Mouse (Mus musculus) monocyte, adult 2 months (primary cell): ENCODE measurements at regions not wholly inside any gene's neighbourhood (a gene's known extent, or its start where the extent isn't known, plus 50 kb on each side); places are given as distances from the start of the nearest gene placed in this dataset.

Experiments used
- DNase-seq, 2 experiments: peaks; one replicate each; pipeline ENCODE4 v3.0.0; 2022; ENCODE audit warnings: low spot score in 2 of 2, low read depth in 1 of 2

GRCm38 (mm10) chr3:120898931-120899330, 272.6 kb downstream of the Rwdd3 start:
- no peak for DNase-seq

- DNase-seq, result no peak
These were observed 273.2 kb downstream of the Rwdd3 start for GRCm38 (mm10) chr3:120898258-120898657.

GRCm38 (mm10) chr3:120897758-120898157, 273.7 kb downstream of the Rwdd3 start:
- DNase-seq, result no peak

- DNase-seq, result no peak
These were observed 274.3 kb downstream of the Rwdd3 start for GRCm38 (mm10) chr3:120897221-120897620.

- DNase-seq, result no peak
These were observed 285.2 kb downstream of the Rwdd3 start for GRCm38 (mm10) chr3:120886063-120886841.

- no peak for DNase-seq
These were observed 286.1 kb downstream of the Rwdd3 start for GRCm38 (mm10) chr3:120885401-120885800.

GRCm38 (mm10) chr3:120884189-120884588, 287.3 kb downstream of the Rwdd3 start:
- DNase-seq, result no peak

GRCm38 (mm10) chr3:120883650-120884049, 287.8 kb downstream of the Rwdd3 start:
- DNase-seq, result no peak

GRCm38 (mm10) chr3:120879409-120879808, 292.1 kb downstream of the Rwdd3 start:
- no peak for DNase-seq

GRCm38 (mm10) chr3:120875740-120876139, 295.8 kb downstream of the Rwdd3 start:
- DNase-seq, result no peak

- DNase-seq, result no peak
These were observed 306.5 kb downstream of the Rwdd3 start for GRCm38 (mm10) chr3:120865036-120865435.

GRCm38 (mm10) chr3:120861641-120862040, 309.9 kb downstream of the Rwdd3 start:
- no peak for DNase-seq

- no peak for DNase-seq
These were observed 313.2 kb downstream of the Rwdd3 start for GRCm38 (mm10) chr3:120858281-120858680.

GRCm38 (mm10) chr3:120854322-120854721, 317.2 kb downstream of the Rwdd3 start:
- no peak for DNase-seq

- DNase-seq, result no peak
These were observed 327.9 kb downstream of the Rwdd3 start for GRCm38 (mm10) chr3:120843623-120844022.

GRCm38 (mm10) chr3:120823536-120823935, 348.0 kb downstream of the Rwdd3 start:
- DNase-seq, result no peak

- DNase-seq, result no peak
These were observed 359.6 kb downstream of the Rwdd3 start for GRCm38 (mm10) chr3:120811901-120812300.

GRCm38 (mm10) chr3:120810527-120810926, 361.0 kb downstream of the Rwdd3 start:
- no peak for DNase-seq

GRCm38 (mm10) chr3:120810048-120810447, 361.4 kb downstream of the Rwdd3 start:
- DNase-seq, result no peak

GRCm38 (mm10) chr3:120786659-120787058, 384.8 kb downstream of the Rwdd3 start:
- DNase-seq, result no peak

GRCm38 (mm10) chr3:120781486-120781885, 390.0 kb downstream of the Rwdd3 start:
- DNase-seq, result no peak

- no peak for DNase-seq
These were observed 392.4 kb downstream of the Rwdd3 start for GRCm38 (mm10) chr3:120779091-120779490.

GRCm38 (mm10) chr3:120774951-120775350, 396.5 kb downstream of the Rwdd3 start:
- DNase-seq, result no peak
